Mouse (Mus musculus) cortical plate, adult 2 months (tissue): ENCODE results near the gene Ccl1.

Source experiments
- CTCF ChIP-seq: fragments of 200-500 bp; IDR thresholded peaks from 2 replicates; pipeline ENCODE4 v1.5.1; 2011; ENCODE audit warnings: mild to moderate bottlenecking, control low read depth, low read length; ENCODE audit not compliant: insufficient read depth; ENCODE audit errors: extremely low read depth
- POLR2A ChIP-seq: fragments of 200-500 bp; IDR thresholded peaks from 2 replicates; pipeline ENCODE4 v1.6.1; 2011; ENCODE audit warnings: mild to moderate bottlenecking, low read length, control low read depth; ENCODE audit not compliant: insufficient read depth; ENCODE audit errors: extremely low read depth

- TF ChIP-seq CTCF (no peak), POLR2A (no peak)
Measured at GRCm38 (mm10) chr11:82171316-82172071, 134.0 kb downstream of the Ccl1 start.
